Mouse (Mus musculus): ENCODE measurements around the gene Arhgdia.

Arhgdia gene

GRCm38 (mm10) chr11:120555260-120555659 lies 26.2 kb downstream of the Arhgdia start:
- DNase-seq (ENCODE audit: low read depth in 2 of 2, low spot score in 2 of 2) = no peak

GRCm38 (mm10) chr11:120554834-120555233 lies 26.6 kb downstream of the Arhgdia start:
- DNase-seq (ENCODE audit: low read depth in 2 of 2, low spot score in 2 of 2) = no peak

GRCm38 (mm10) chr11:120552736-120553135 lies 28.7 kb downstream of the Arhgdia start:
- no peak for DNase-seq (ENCODE audit: low read depth in 2 of 2, low spot score in 2 of 2)

GRCm38 (mm10) chr11:120550810-120551440 lies 30.5 kb downstream of the Arhgdia start, which contains the start of gene Ppp1r27:
Ppp1r27 (minus strand) TSS chr11:120551132.
- no peak for DNase-seq (ENCODE audit: low read depth in 2 of 2, low spot score in 2 of 2)

- DNase-seq (ENCODE audit: low read depth in 2 of 2, low spot score in 2 of 2) = no peak
Measured at GRCm38 (mm10) chr11:120549986-120550809, 31.2 kb downstream of the Arhgdia start.

GRCm38 (mm10) chr11:120549168-120549945 lies 32.1 kb downstream of the Arhgdia start, which contains the start of gene Mcrip1:
Mcrip1 (minus strand) TSS chr11:120549727.
- DNase-seq (ENCODE audit: low read depth in 2 of 2, low spot score in 2 of 2) = peak; percentile 85 to 90

GRCm38 (mm10) chr11:120548786-120549167 lies 32.6 kb downstream of the Arhgdia start:
- DNase-seq (ENCODE audit: low read depth in 2 of 2, low spot score in 2 of 2) = no peak

- DNase-seq (ENCODE audit: low read depth in 2 of 2, low spot score in 2 of 2) = no peak
Measured at GRCm38 (mm10) chr11:120548214-120548613, 33.2 kb downstream of the Arhgdia start.

- peak in 1 of 2 experiments; percentile 5 for DNase-seq (ENCODE audit: low read depth in 2 of 2, low spot score in 2 of 2)
Measured at GRCm38 (mm10) chr11:120547469-120547868, 34.0 kb downstream of the Arhgdia start.

- DNase-seq (ENCODE audit: low read depth in 2 of 2, low spot score in 2 of 2) = no peak
Measured at GRCm38 (mm10) chr11:120545964-120546363, 35.5 kb downstream of the Arhgdia start.

GRCm38 (mm10) chr11:120542376-120542775 lies 39.0 kb downstream of the Arhgdia start:
- DNase-seq (ENCODE audit: low read depth in 2 of 2, low spot score in 2 of 2) = no peak

- no peak for DNase-seq (ENCODE audit: low read depth in 2 of 2, low spot score in 2 of 2)
Measured at GRCm38 (mm10) chr11:120541907-120542306, 39.5 kb downstream of the Arhgdia start.

- no peak for DNase-seq (ENCODE audit: low read depth in 2 of 2, low spot score in 2 of 2)
Measured at GRCm38 (mm10) chr11:120539285-120540014, 42.0 kb downstream of the Arhgdia start.

- DNase-seq (ENCODE audit: low read depth in 2 of 2, low spot score in 2 of 2) = no peak
Measured at GRCm38 (mm10) chr11:120538955-120539284, 42.5 kb downstream of the Arhgdia start.

GRCm38 (mm10) chr11:120538485-120538884 lies 42.9 kb downstream of the Arhgdia start:
- DNase-seq (ENCODE audit: low read depth in 2 of 2, low spot score in 2 of 2) = no peak

GRCm38 (mm10) chr11:120535804-120536203 lies 45.6 kb downstream of the Arhgdia start:
- DNase-seq (ENCODE audit: low read depth in 2 of 2, low spot score in 2 of 2) = no peak

GRCm38 (mm10) chr11:120535145-120535544 lies 46.3 kb downstream of the Arhgdia start:
- no peak for DNase-seq (ENCODE audit: low read depth in 2 of 2, low spot score in 2 of 2)

- no peak for DNase-seq (ENCODE audit: low read depth in 2 of 2, low spot score in 2 of 2)
Measured at GRCm38 (mm10) chr11:120534093-120534492, 47.3 kb downstream of the Arhgdia start.

- no peak for DNase-seq (ENCODE audit: low read depth in 2 of 2, low spot score in 2 of 2)
Measured at GRCm38 (mm10) chr11:120531646-120532045, 49.8 kb downstream of the Arhgdia start.

- no peak for DNase-seq (ENCODE audit: low read depth in 2 of 2, low spot score in 2 of 2)
Measured at GRCm38 (mm10) chr11:120530085-120530964, 51.1 kb downstream of the Arhgdia start, which contains the start of gene Gcgr. Gcgr (plus strand) TSS chr11:120530699.
